Mouse (Mus musculus) testis, adult 2 months (tissue): Measurements from ENCODE around the gene Srarp.

ENCODE experiments used
- CTCF ChIP-seq: fragments of 200-500 bp; IDR thresholded peaks from 2 replicates; pipeline ENCODE4 v1.5.1; 2012; ENCODE audit warnings: low read depth, mild to moderate bottlenecking, inconsistent platforms, low read length, moderate library complexity; ENCODE audit not compliant: control insufficient read depth, insufficient read depth, insufficient replicate concordance
- POLR2A ChIP-seq: fragments of 200-500 bp; IDR thresholded peaks from 2 replicates; pipeline ENCODE4 v1.6.1; 2012; ENCODE audit warnings: low read depth, mild to moderate bottlenecking, inconsistent platforms, low read length, moderate library complexity; ENCODE audit not compliant: control insufficient read depth

DNA sequence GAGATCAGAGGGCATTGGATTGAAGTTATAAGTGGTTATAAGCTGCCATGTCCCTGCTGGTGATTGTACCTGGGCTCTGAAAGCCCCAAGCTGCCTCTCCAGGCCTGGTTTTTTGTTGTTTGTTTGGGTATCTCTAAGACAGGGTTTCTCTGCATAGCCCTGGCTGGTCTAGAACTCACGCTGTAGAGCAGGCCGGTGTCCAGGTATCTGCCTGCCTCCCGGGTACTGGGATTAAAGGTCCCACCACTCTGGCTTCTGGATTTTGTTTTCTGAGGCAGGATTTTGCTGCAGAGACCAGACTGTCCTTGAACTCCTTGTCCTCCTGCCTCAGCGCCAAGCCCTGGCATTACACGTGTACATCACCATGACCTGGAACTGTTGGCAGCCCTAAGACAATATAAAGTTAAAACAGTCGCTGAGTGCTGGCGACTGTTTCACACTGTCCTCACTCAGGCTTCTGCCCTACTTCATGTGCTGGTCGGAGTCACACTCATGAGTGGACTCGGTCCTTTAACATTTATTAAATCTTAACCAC, 16.1 kb upstream of the Srarp start:
- TF ChIP-seq CTCF, result no peak
- no peak for TF ChIP-seq POLR2A
